Mouse (Mus musculus) kidney, adult 9 months (tissue): ENCODE data around the gene Ttc30b.
"Not testable (repeated sequence)": the region's sequence is repeated elsewhere in the genome, so short reads cannot be mapped to it uniquely, and the experiment has no call there.

Source experiments
- DNase-seq: peaks from one replicate; pipeline ENCODE4 v3.0.0; 2022

Ttc30b gene

DNA sequence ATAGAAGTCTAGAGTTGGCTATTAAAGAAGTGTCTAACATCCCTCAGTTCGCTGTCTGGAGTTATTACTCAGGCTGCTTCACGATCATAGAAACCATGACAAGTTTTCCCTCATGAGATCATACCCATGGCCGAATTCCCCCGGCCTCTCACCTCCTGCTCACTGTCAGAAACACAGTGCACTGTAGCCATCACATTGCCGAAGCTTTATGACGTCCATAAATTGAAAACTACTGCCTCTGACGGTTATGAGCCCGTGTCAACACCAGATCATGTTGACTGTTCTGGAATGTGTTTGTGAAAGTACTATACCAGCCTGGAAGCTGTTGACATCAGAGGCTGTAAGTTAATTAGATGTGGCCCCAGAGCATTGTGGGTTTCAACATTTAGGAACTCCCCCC lies 12.3 kb upstream of the Ttc30b start:
- DNase-seq = no peak

GRCm38 (mm10) chr2:75937520-75938116 lies 767 bp downstream of the Ttc30b start:
- DNase-seq = peak; percentile 16

- not testable (repeated sequence) for DNase-seq
Observed at GRCm38 (mm10) chr2:75936685-75937084, 1.7 kb downstream of the Ttc30b start.

DNA sequence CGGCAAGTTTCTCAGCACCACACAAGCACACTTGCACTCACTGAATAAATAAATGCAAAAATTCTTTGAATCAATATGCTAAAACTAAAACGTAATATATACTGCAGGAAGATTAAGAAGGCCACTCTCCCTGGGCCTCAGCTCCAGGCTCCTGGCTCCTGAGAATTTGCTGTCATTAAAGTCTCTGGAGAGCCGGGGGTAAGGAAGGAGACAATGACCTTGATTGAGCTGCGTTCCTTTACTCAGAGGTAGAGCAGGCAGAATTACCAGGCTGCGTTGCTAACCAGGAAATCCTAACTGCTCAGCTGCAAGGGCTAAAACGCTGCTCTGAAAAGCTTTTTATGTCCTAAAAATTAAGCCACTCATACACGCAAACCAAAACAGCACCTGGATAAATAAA lies 4.8 kb downstream of the Ttc30b start:
- no peak for DNase-seq

DNA sequence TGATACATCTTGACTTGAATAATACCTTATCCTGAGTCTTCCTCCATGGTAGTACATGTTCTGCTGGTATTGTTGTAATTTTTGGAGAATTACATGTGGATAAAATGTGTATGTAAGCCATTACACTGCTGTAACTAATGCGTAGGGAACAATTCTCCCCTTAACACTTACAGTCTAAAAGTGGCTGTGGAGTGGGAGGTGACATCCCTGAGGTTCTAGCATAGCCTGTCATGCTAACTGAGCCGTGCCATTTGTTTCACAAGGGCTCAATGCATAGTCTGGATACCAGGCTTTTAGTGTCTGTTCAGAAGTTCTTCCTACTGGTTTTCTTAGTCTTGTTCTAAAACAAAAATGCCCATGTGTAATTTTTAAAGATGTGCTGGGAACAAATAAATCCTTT lies 7.4 kb downstream of the Ttc30b start:
- no peak for DNase-seq

GRCm38 (mm10) chr2:75929786-75930444 lies 8.5 kb downstream of the Ttc30b start:
- DNase-seq = no peak

DNA sequence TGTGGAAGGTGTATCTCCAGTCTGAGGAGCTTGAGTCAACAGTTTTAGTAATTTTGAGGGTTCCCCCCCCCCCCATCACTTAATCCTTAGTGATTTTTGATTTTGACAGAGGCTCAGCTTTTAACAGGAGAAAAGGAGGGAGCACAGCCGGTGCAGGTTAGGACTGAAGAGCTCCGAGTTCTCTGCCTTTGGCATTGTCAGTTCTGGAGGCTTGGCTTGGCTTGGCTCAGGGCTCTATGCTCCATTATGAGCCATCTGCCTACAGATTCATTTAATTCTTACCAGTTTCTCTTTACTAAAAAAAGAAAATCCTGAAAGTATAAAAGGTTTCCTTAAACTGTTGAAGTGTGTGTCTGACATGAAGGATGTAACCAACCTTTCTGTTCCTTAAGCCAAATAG lies 9.2 kb downstream of the Ttc30b start:
- DNase-seq = no peak

DNA sequence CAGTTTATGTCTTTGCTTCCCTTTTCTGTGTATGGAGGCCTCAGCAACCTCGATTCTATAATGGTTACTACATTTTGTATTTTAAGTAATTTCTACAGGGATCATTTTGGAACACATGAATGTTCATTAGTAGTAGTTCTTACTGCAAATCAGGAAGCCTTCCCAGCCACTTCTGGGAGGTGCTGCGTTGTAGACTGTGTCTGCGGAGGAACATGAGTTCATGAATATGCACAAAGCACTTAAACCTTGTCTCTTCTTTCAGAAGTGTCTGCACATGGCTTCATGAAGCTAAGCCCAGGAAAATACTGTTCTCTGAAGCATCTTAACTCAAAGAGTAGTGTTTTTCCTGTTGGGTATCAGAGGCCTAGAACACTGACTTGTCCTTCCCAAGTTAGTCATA lies 10.4 kb downstream of the Ttc30b start:
- no peak for DNase-seq

DNA sequence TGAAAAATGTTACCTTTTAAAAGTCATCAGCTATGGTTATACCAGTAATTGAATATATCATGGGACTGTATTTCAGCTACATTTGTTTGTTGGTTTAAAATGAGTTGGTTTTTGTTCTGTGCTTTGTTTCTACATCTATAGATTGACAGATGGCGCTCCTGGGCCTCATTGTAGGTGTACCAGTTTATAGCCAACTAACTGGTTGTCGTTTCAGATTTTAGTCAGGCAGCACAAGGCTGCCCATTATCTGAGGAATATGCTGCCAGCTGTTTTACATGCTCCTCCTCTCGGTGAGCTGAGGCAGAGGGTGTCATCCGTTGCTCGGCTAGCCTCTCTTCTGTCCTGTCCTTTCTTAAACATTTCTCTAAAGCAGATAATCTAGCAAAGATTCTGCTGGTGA lies 12.3 kb downstream of the Ttc30b start:
- no peak for DNase-seq

DNA sequence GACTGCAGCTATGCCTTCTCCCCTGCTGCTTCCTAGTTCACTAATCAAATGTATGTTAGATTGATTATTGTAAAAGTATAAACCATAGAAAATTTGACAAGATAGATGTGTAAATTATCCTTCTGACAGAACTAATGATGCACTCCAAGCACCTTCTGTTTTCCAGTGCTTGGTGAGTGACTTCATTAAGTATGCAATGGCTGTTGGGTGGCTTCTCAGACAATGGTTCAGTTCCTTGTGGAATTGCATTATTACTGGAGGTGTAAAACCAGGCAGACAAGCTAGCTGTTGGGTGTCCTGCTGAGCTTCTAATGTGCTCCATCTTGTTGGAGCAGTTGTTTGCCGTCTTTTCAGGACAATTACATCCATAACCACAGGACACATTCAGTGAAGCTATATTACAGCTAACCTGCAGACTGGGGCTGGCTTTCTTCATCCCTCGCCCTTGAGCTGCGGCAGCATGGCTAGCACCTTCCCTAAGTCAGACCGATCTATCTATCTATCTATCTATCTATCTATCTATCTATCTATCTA lies 14.5 kb downstream of the Ttc30b start:
- DNase-seq = no peak

DNA sequence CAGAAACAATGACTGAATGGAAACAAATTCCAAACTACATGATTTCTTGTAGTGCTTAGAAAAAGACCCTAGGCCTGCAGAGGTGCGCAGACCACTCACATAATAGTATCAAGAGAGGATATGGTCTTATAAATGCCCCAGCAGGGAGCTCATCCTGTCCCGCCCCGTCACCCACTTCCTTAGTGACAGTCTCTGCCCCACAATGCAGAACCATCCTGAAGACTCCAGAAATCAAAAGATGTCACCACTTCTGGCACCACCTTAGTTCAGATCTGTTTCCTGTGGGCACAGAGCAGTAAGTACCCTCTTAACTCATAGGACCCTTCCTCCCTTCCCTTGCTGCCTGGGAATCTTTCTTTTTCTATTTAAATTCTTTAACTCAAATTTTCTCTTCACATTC lies 23.3 kb downstream of the Ttc30b start:
- no peak for DNase-seq

GRCm38 (mm10) chr2:75907142-75907541 lies 31.2 kb downstream of the Ttc30b start:
- no peak for DNase-seq

DNA sequence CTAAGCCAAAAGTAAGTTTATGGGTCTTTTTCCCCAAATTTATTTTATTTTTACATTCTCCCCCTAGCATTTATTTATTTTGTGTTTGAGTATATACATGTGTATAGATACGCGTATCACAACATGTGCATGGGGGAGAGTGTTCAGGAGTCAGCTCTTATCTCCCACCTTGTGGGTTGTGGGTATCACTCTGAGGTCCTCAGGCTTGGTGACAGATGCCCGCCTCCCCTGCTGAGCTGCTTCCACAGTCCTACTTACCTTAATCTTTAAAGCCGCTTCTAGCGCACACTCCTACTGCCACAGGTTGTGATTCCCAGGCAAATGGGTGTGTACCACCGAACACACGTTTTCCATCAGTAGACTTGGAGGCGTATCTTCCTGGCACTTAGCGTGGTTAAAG lies 36.5 kb downstream of the Ttc30b start:
- no peak for DNase-seq

- no peak for DNase-seq
Observed at GRCm38 (mm10) chr2:75900281-75900680, 38.1 kb downstream of the Ttc30b start.

- DNase-seq = no peak
Observed at GRCm38 (mm10) chr2:75895711-75896110, 42.7 kb downstream of the Ttc30b start.

GRCm38 (mm10) chr2:75891981-75892380 lies 46.4 kb downstream of the Ttc30b start:
- DNase-seq = no peak
